Mouse (Mus musculus) R1 (cell line): ENCODE data around the gene Gfm2.
"Not testable (repeated sequence)": the region's sequence is repeated elsewhere in the genome, so short reads cannot be mapped to it uniquely, and the experiment has no call there.

ENCODE experiments used
- DNase-seq: peaks from one replicate; pipeline ENCODE4 v3.0.0-alpha.2; 2018; ENCODE audit warnings: low read depth, low spot score

The Gfm2 gene

GRCm38 (mm10) chr13:97137466-97138400 lies at the start of gene Gfm2, which contains the start of gene Nsa2:
Gfm2 (plus strand) TSS chr13:97137937.
Nsa2 (minus strand) TSS chr13:97137937.
- peak; percentile 99 for DNase-seq

GRCm38 (mm10) chr13:97088183-97088582 lies 49.6 kb upstream of the Gfm2 start:
- no peak for DNase-seq

- DNase-seq: no peak
Measured at GRCm38 (mm10) chr13:97095726-97096125, 42.0 kb upstream of the Gfm2 start.

GRCm38 (mm10) chr13:97099187-97099852 lies 38.4 kb upstream of the Gfm2 start, which contains the start of gene Gm6169:
Gm6169 (minus strand) TSS chr13:97099237.
- peak; percentile 84 for DNase-seq

- peak; percentile 45 for DNase-seq
Measured at GRCm38 (mm10) chr13:97104996-97105395, 32.7 kb upstream of the Gfm2 start.

GRCm38 (mm10) chr13:97107721-97108120 lies 30.0 kb upstream of the Gfm2 start:
- DNase-seq: not testable (repeated sequence)

GRCm38 (mm10) chr13:97109046-97109445 lies 28.7 kb upstream of the Gfm2 start:
- no peak for DNase-seq

- no peak for DNase-seq
Measured at GRCm38 (mm10) chr13:97121341-97121740, 16.4 kb upstream of the Gfm2 start.

- DNase-seq: not testable (repeated sequence)
Measured at GRCm38 (mm10) chr13:97129654-97130053, 8.1 kb upstream of the Gfm2 start.

- DNase-seq: not testable (repeated sequence)
Measured at GRCm38 (mm10) chr13:97130413-97130812, 7.3 kb upstream of the Gfm2 start.

GRCm38 (mm10) chr13:97138404-97138931 lies 731 bp downstream of the Gfm2 start:
- not testable (repeated sequence) for DNase-seq

GRCm38 (mm10) chr13:97142321-97142720 lies 4.6 kb downstream of the Gfm2 start:
- no peak for DNase-seq

- peak; percentile 78 for DNase-seq
Measured at GRCm38 (mm10) chr13:97145834-97146233, 8.1 kb downstream of the Gfm2 start.

- DNase-seq: no peak
Measured at GRCm38 (mm10) chr13:97175520-97176264, 38.0 kb downstream of the Gfm2 start.

- DNase-seq: no peak
Measured at GRCm38 (mm10) chr13:97176731-97177130, 39.0 kb downstream of the Gfm2 start.

- peak; percentile 66 for DNase-seq
Measured at GRCm38 (mm10) chr13:97178943-97179342, 41.2 kb downstream of the Gfm2 start.

- DNase-seq: no peak
Measured at GRCm38 (mm10) chr13:97180113-97180828, 42.5 kb downstream of the Gfm2 start.

- no peak for DNase-seq
Measured at GRCm38 (mm10) chr13:97182821-97183220, 45.1 kb downstream of the Gfm2 start.

- DNase-seq: no peak
Measured at GRCm38 (mm10) chr13:97184168-97184567, 46.4 kb downstream of the Gfm2 start.

- no peak for DNase-seq
Measured at GRCm38 (mm10) chr13:97184656-97185055, 46.9 kb downstream of the Gfm2 start.

GRCm38 (mm10) chr13:97186346-97186745 lies 48.6 kb downstream of the Gfm2 start:
- peak; percentile 46 for DNase-seq
